Mouse (Mus musculus) E14TG2a.4 (cell line): ENCODE measurements around the gene Krit1.
"Not testable (repeated sequence)": the region's sequence is repeated elsewhere in the genome, so short reads cannot be mapped to it uniquely, and the experiment has no call there.

Experiments
- H3K27me3 ChIP-seq: 2 replicates; pipeline ENCODE4 v1.6.1; 2014; ENCODE audit warnings: low read length, control low read depth; ENCODE audit not compliant: insufficient read depth
- H3K36me3 ChIP-seq: 2 replicates; pipeline ENCODE4 v1.6.1; 2014; ENCODE audit warnings: low read length, control low read depth; ENCODE audit not compliant: insufficient read depth
- H3K4me1 ChIP-seq: replicated peaks from 2 replicates; pipeline ENCODE4 v1.6.1; 2014; ENCODE audit warnings: low read depth, low read length, control low read depth
- H3K4me3 ChIP-seq: replicated peaks from 2 replicates; pipeline ENCODE4 v1.5.1; 2014; ENCODE audit warnings: mild to moderate bottlenecking, low read length
- H3K9me3 ChIP-seq: 2 replicates; pipeline ENCODE4 v1.6.1; 2014; ENCODE audit warnings: low read length, control low read depth
- CTCF ChIP-seq: conservative IDR thresholded peaks from 2 replicates; pipeline ENCODE4 v1.5.1; 2014; ENCODE audit warnings: low read length
- NANOG ChIP-seq: IDR thresholded peaks from 2 replicates; pipeline ENCODE4 v1.6.1; 2014; ENCODE audit warnings: borderline replicate concordance, low read length, mixed read lengths
- POU5F1 ChIP-seq: IDR thresholded peaks from 2 replicates; pipeline ENCODE4 v1.6.1; 2014; ENCODE audit warnings: low read length, borderline replicate concordance

Krit1 gene

GRCm38 (mm10) chr5:3802433-3803291, at the start of gene Krit1, which contains the start of gene Ankib1:
Gene Krit1, plus strand, starts transcription at chr5:3803184.
Gene Ankib1, minus strand, starts transcription at chr5:3802925.
- H3K27me3 ChIP-seq = peaks cover 13% of the 10 kb centered on the region
- peaks cover 20% of the 10 kb centered on the region for H3K4me1 ChIP-seq
- no peaks in the 10 kb centered on the region for H3K36me3 ChIP-seq
- no peak for TF ChIP-seq CTCF
- TF ChIP-seq POU5F1 = no peak
- TF ChIP-seq NANOG = no peak
- peak within 1 kb of the TSS; percentile 95 for H3K4me3 ChIP-seq
- no peaks in the 10 kb centered on the region for H3K9me3 ChIP-seq

GRCm38 (mm10) chr5:3771512-3771911, 31.5 kb upstream of the Krit1 start:
- peaks cover 6% of the 10 kb centered on the region for H3K4me1 ChIP-seq
- TF ChIP-seq CTCF (no peak), POU5F1 (no peak), NANOG (no peak)
- no peaks in the 10 kb centered on the region for H3K27me3 ChIP-seq
- H3K9me3 ChIP-seq = no peaks in the 10 kb centered on the region
- peaks cover 9% of the 10 kb centered on the region; the same call in 1 of the 2 replicates for H3K36me3 ChIP-seq
- no peak overlapping the region for H3K4me3 ChIP-seq

- H3K9me3 ChIP-seq = no peaks in the 10 kb centered on the region
- TF ChIP-seq POU5F1 (no peak), CTCF (no peak), NANOG (no peak)
- H3K4me3 ChIP-seq = no peak overlapping the region
- peaks cover 9% of the 10 kb centered on the region; the same call in 1 of the 2 replicates for H3K36me3 ChIP-seq
- H3K4me1 ChIP-seq = peaks cover 6% of the 10 kb centered on the region
- no peaks in the 10 kb centered on the region for H3K27me3 ChIP-seq
Measured at GRCm38 (mm10) chr5:3772017-3772416, 31.0 kb upstream of the Krit1 start.

GRCm38 (mm10) chr5:3782670-3783069, 20.3 kb upstream of the Krit1 start:
- TF ChIP-seq CTCF (peak; percentile 61), NANOG (no peak)
- Histone ChIP-seq H3K4me1 (no peaks in the 10 kb centered on the region), H3K27me3 (no peaks in the 10 kb centered on the region), H3K36me3 (no peaks in the 10 kb centered on the region), H3K4me3 (no peak overlapping the region), H3K9me3 (no peaks in the 10 kb centered on the region)

GRCm38 (mm10) chr5:3783947-3784681, 18.9 kb upstream of the Krit1 start:
- Histone ChIP-seq H3K9me3 (no peaks in the 10 kb centered on the region), H3K4me3 (no peak overlapping the region), H3K4me1 (no peaks in the 10 kb centered on the region), H3K36me3 (no peaks in the 10 kb centered on the region), H3K27me3 (no peaks in the 10 kb centered on the region)
- TF ChIP-seq NANOG (no peak), CTCF (no peak), POU5F1 (no peak)

GRCm38 (mm10) chr5:3784751-3785496, 18.1 kb upstream of the Krit1 start:
- TF ChIP-seq CTCF (no peak), NANOG (no peak), POU5F1 (no peak)
- Histone ChIP-seq H3K4me3 (no peak overlapping the region), H3K9me3 (no peaks in the 10 kb centered on the region), H3K27me3 (no peaks in the 10 kb centered on the region), H3K4me1 (no peaks in the 10 kb centered on the region), H3K36me3 (no peaks in the 10 kb centered on the region)

- Histone ChIP-seq H3K9me3 (no peaks in the 10 kb centered on the region), H3K4me3 (no peak overlapping the region)
Measured at GRCm38 (mm10) chr5:3787548-3787947, 15.4 kb upstream of the Krit1 start.

GRCm38 (mm10) chr5:3791048-3791447, 11.9 kb upstream of the Krit1 start:
- Histone ChIP-seq H3K4me3 (no peak overlapping the region), H3K4me1 (no peaks in the 10 kb centered on the region), H3K9me3 (no peaks in the 10 kb centered on the region), H3K36me3 (no peaks in the 10 kb centered on the region), H3K27me3 (no peaks in the 10 kb centered on the region)
- TF ChIP-seq POU5F1 (no peak), NANOG (no peak), CTCF (no peak)

More at GRCm38 (mm10) chr5:3787548-3787947, 15.4 kb upstream of the Krit1 start:
- Histone ChIP-seq H3K36me3 (no peaks in the 10 kb centered on the region), H3K27me3 (no peaks in the 10 kb centered on the region), H3K4me1 (no peaks in the 10 kb centered on the region)
- no peak for TF ChIP-seq CTCF
- no peak for TF ChIP-seq NANOG
- TF ChIP-seq POU5F1 = no peak

- not testable (repeated sequence) for H3K27me3 ChIP-seq, H3K9me3 ChIP-seq, H3K36me3 ChIP-seq, H3K4me1 ChIP-seq, H3K4me3 ChIP-seq
Measured at GRCm38 (mm10) chr5:3797101-3797500, 5.9 kb upstream of the Krit1 start.

- not testable (repeated sequence) for H3K9me3 ChIP-seq, H3K4me3 ChIP-seq, H3K36me3 ChIP-seq
- Histone ChIP-seq H3K27me3 (peaks cover 13% of the 10 kb centered on the region), H3K4me1 (peaks cover 12% of the 10 kb centered on the region)
Measured at GRCm38 (mm10) chr5:3798656-3799055, 4.3 kb upstream of the Krit1 start.
